Mouse (Mus musculus): Measurements from ENCODE around the gene Ciita.

DNA sequence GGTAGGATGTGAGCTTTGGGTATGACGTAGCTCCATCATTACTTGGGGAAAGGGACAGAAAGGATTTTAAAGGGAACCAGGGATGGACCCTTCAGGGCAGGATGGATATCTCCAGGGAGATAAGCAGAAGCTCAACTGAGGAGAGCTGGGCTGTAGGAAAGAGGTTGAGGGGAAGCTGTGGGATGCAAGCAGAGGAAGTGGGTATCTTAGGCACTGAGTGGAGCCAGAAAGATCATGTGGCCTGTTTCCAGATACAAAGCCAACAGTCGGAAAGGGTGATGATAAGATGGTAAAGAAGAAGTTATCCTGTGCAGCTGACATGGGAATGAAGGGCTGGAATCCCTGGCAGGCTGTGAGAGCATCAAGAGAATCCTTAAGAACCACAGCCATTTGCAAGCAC is 18.7 kb upstream of the Ciita start:
- TF ChIP-seq CTCF (IDR thresholded peaks at IDR 0.05; ENCODE audit: control insufficient read depth, insufficient read depth, insufficient replicate concordance, low read depth, low read length) = no peak
- TF ChIP-seq POLR2A (IDR thresholded peaks at IDR 0.05; ENCODE audit: control insufficient read depth, low read depth, low read length) = no peak
